Mouse (Mus musculus) lung, adult 2 months (tissue): Measurements from ENCODE around the gene Agap1.

Source experiments
- CTCF ChIP-seq: fragments of 200-500 bp; IDR thresholded peaks from 2 replicates; pipeline ENCODE4 v1.5.1; 2011; ENCODE audit warnings: mild to moderate bottlenecking, low read length, control low read depth; ENCODE audit not compliant: insufficient read depth
- POLR2A ChIP-seq: fragments of 200-500 bp; IDR thresholded peaks from 2 replicates; pipeline ENCODE4 v1.6.1; 2011; ENCODE audit warnings: low read depth, mild to moderate bottlenecking, control low read depth, low read length, borderline replicate concordance; ENCODE audit errors: extremely low read depth

GRCm38 (mm10) chr1:89676411-89676810 is 221.8 kb downstream of the Agap1 start:
- TF ChIP-seq CTCF (peak; percentile 26; the same call in 1 of the 2 replicates), POLR2A (no peak)
